Mouse (Mus musculus): Measurements from ENCODE around the gene Mfsd12. TPM values are rescaled to one million over a fixed set of nuclear protein-coding genes. Genes with fewer than 3 reads are reported as not detected.
A peak's percentile ranks its signal among the peaks of the same experiment; 100 is the strongest.

Mfsd12 gene
- total and polyA plus RNA-seq, 3 experiments: 5.2 to 9.5 (median 7.4) TPM

DNA sequence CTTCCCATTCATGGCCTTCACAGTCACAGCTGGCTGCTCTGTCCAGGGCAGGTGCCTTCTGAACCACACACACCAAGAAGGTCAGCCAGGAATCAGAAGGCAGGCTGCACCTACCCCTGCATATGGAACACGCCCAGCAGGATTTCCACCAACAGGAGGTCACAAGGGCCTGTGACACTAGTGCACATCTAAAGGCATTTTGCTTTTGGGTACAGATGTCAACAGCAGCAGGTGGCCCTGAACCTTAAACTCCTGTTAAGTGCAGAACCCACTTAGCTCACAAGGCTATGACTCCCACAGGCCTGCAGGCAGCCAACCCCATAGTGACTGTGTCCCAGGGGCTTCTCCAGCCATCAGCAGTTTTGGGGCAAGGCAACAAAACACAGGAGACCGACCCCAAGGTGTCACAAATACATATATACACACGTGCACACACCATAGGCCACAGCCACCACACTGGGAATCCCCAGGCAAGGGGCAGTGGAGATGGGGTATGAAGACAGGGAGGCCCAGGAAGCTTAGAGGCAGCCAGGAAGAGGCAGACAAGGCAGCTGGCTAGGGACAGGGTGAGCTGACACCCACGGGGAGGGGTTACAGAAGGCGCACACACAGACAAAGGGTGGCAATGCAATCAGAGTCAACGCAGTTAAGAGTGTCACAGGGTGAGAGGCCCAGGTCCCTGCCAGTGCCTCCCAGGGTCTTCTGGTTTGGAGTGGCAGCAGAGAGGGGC, 9.4 kb downstream of the Mfsd12 start:
- no peak overlapping the region for H3K4me2 ChIP-seq (ENCODE audit: insufficient read depth, low read depth, poor library complexity, severe bottlenecking)
- TF ChIP-seq SMC3 (IDR thresholded peaks at IDR 0.05; ENCODE audit: low read depth, low read length): no peak
- TF ChIP-seq POLR2AphosphoS2 (IDR thresholded peaks at IDR 0.05; ENCODE audit: low read depth, low read length): 0 out of 2 replicates have a peak, but pooled peaks have one; percentile 45
- H3K4me3 ChIP-seq (replicated peaks in 1 of 3; ENCODE audit: low read depth in 2 of 3, low read length in 2 of 3, poor library complexity in 1 of 3): no peak overlapping the region
- peak overlapping the region; percentile 19; the same call in 1 of the 2 replicates for H3K27ac ChIP-seq (ENCODE audit: insufficient read depth, low read depth)
- peak; percentile 12 for DNase-seq (ENCODE audit: extremely low read depth)
- dilution Hi-C loops (cut with MboI; ENCODE audit: extremely low pct_ligation_motif_present, extremely low pct_unique_long_range_greater_than_20kb, low sequenced_read_pairs) (no loop called here), in situ Hi-C loops (cut with MboI; ENCODE audit: low pct_ligation_motif_present, low pct_unique_long_range_greater_than_20kb, low sequenced_read_pairs) (no loop called here)
- peaks cover 34 to 54% of the 10 kb centered on the region in 2 experiments for H3K4me1 ChIP-seq (ENCODE audit: control insufficient read depth in 1 of 2, insufficient read depth in 2 of 2)
- H3K9ac ChIP-seq (ENCODE audit: insufficient read depth, low read depth): no peak overlapping the region
- H3K9me3 ChIP-seq (replicated peaks; ENCODE audit: low read length): no peaks in the 10 kb centered on the region
- H3K79me2 ChIP-seq (replicated peaks; ENCODE audit: control insufficient read depth, extremely low read depth, insufficient read depth, poor library complexity, severe bottlenecking): no peaks in the 10 kb centered on the region
- peaks cover 93 to 100% of the 10 kb centered on the region in 2 experiments for H3K36me3 ChIP-seq (replicated peaks in 1 of 2; ENCODE audit: control insufficient read depth in 1 of 2, insufficient read depth in 1 of 2, low read length in 1 of 2)
- H3K27me3 ChIP-seq (replicated peaks): no peaks in the 10 kb centered on the region

DNA sequence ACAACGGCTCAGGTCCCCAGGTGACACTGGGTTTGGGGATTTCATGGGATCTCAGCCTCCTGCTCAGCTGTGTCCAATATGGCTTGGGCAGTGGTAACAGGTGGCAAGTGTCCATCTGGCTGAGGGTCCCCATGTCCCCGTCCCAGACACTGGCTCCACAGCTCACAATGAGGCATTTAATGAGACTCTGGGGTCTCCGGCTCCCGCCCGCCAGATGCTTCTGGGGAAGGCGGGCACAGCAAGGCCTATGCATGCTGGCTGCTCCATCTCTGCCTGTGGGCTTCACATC, 9.9 kb downstream of the Mfsd12 start:
- Histone ChIP-seq H3K9ac (ENCODE audit: insufficient read depth, low read depth) (no peak overlapping the region), H3K4me3 (replicated peaks in 1 of 3; ENCODE audit: low read depth in 2 of 3, low read length in 2 of 3, poor library complexity in 1 of 3) (no peak overlapping the region), H3K4me1 (ENCODE audit: control insufficient read depth in 1 of 2, insufficient read depth in 2 of 2) (peaks cover 30 to 49% of the 10 kb centered on the region in 2 experiments), H3K36me3 (replicated peaks in 1 of 2; ENCODE audit: control insufficient read depth in 1 of 2, insufficient read depth in 1 of 2, low read length in 1 of 2) (peaks cover 92 to 100% of the 10 kb centered on the region in 2 experiments), H3K9me3 (replicated peaks; ENCODE audit: low read length) (no peaks in the 10 kb centered on the region), H3K27me3 (replicated peaks) (no peaks in the 10 kb centered on the region), H3K27ac (ENCODE audit: insufficient read depth, low read depth) (no peak overlapping the region), H3K79me2 (replicated peaks; ENCODE audit: control insufficient read depth, extremely low read depth, insufficient read depth, poor library complexity, severe bottlenecking) (no peaks in the 10 kb centered on the region; the same call in 1 of the 2 replicates), H3K4me2 (ENCODE audit: insufficient read depth, low read depth, poor library complexity, severe bottlenecking) (no peak overlapping the region)
- no peak for DNase-seq (ENCODE audit: extremely low read depth)
- dilution Hi-C loops (cut with MboI; ENCODE audit: extremely low pct_ligation_motif_present, extremely low pct_unique_long_range_greater_than_20kb, low sequenced_read_pairs) (no loop called here), in situ Hi-C loops (cut with MboI; ENCODE audit: low pct_ligation_motif_present, low pct_unique_long_range_greater_than_20kb, low sequenced_read_pairs) (no loop called here)
- TF ChIP-seq MAX (IDR thresholded peaks at IDR 0.05; ENCODE audit: low read length): no peak
- no peak for TF ChIP-seq ZNF384 (IDR thresholded peaks at IDR 0.05; ENCODE audit: low read depth, low read length)
- no peak for TF ChIP-seq MXI1 (IDR thresholded peaks at IDR 0.05; ENCODE audit: low read depth, low read length)
- TF ChIP-seq ELF1 (IDR thresholded peaks at IDR 0.05; ENCODE audit: low read depth, low read length): no peak
- TF ChIP-seq IRF4 (IDR thresholded peaks at IDR 0.05; ENCODE audit: low read depth, low read length): no peak
- TF ChIP-seq MYC (IDR thresholded peaks at IDR 0.05; ENCODE audit: low read depth, low read length): no peak
- no peak for TF ChIP-seq JUN (IDR thresholded peaks at IDR 0.05; ENCODE audit: insufficient read depth, low read depth, low read length)
- no peak; the same call in 1 of the 2 replicates for TF ChIP-seq POLR2A (IDR thresholded peaks at IDR 0.05; ENCODE audit: low read depth, low read length)
- no peak for TF ChIP-seq CHD2 (IDR thresholded peaks at IDR 0.05; ENCODE audit: low read length)

DNA sequence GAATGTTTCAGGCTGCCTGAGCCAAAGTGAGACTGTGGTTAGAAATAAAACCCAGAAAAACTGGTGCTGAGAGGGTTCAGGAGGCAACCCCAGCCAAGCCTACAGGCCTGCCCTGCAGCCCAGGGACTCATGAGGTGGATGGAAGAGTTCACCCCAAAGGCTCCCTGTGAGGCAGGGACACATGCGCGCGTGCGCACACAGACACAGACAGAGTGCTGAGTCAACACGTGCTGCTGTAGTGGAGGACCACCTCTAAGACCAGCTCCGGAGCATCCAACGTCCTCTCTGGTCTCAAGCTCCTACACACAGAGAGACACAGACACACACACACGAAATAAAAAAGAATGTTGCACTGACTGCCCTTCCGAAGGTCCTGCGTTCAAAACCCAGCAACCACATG, 18.0 kb downstream of the Mfsd12 start:
- H3K9ac ChIP-seq (ENCODE audit: insufficient read depth, low read depth): no peak overlapping the region

More for the DNA sequence above, 18.0 kb downstream of the Mfsd12 start:
- Histone ChIP-seq H3K4me1 (ENCODE audit: control insufficient read depth in 1 of 2, insufficient read depth in 2 of 2) (peaks cover 5 to 42% of the 10 kb centered on the region in 2 experiments; a peak in 3 of 4 replicates), H3K4me3 (replicated peaks in 1 of 3; ENCODE audit: low read depth in 2 of 3, low read length in 2 of 3, poor library complexity in 1 of 3) (no peak overlapping the region), H3K79me2 (replicated peaks; ENCODE audit: control insufficient read depth, extremely low read depth, insufficient read depth, poor library complexity, severe bottlenecking) (peaks cover 36% of the 10 kb centered on the region), H3K36me3 (replicated peaks in 1 of 2; ENCODE audit: control insufficient read depth in 1 of 2, insufficient read depth in 1 of 2, low read length in 1 of 2) (peaks cover 42 to 51% of the 10 kb centered on the region in 2 experiments), H3K27me3 (replicated peaks) (no peaks in the 10 kb centered on the region), H3K9me3 (replicated peaks; ENCODE audit: low read length) (no peaks in the 10 kb centered on the region), H3K4me2 (ENCODE audit: insufficient read depth, low read depth, poor library complexity, severe bottlenecking) (no peak overlapping the region), H3K27ac (ENCODE audit: insufficient read depth, low read depth) (no peak overlapping the region)
- TF ChIP-seq RCOR1 (conservative IDR thresholded peaks at IDR 0.05; ENCODE audit: low read depth, low read length): no peak
- no peak for TF ChIP-seq BHLHE40 (IDR thresholded peaks at IDR 0.05; ENCODE audit: low read depth, low read length)
- no peak for TF ChIP-seq POLR2AphosphoS2 (IDR thresholded peaks at IDR 0.05; ENCODE audit: low read depth, low read length)
- no peak for TF ChIP-seq ZNF384 (IDR thresholded peaks at IDR 0.05; ENCODE audit: low read depth, low read length)
- TF ChIP-seq TBP (conservative IDR thresholded peaks at IDR 0.05; ENCODE audit: low read depth, low read length): no peak
- TF ChIP-seq CTCF (conservative IDR thresholded peaks at IDR 0.05 in 1 of 2, IDR thresholded peaks at IDR 0.05 in 1 of 2; ENCODE audit: low read depth in 2 of 2, low read length in 2 of 2): no peak
- TF ChIP-seq E2F4 (IDR thresholded peaks at IDR 0.05; ENCODE audit: insufficient replicate concordance, low read depth, low read length): no peak
- no peak for TF ChIP-seq SIN3A (IDR thresholded peaks at IDR 0.05; ENCODE audit: low read length)
- in situ Hi-C loops (cut with MboI; ENCODE audit: low pct_ligation_motif_present, low pct_unique_long_range_greater_than_20kb, low sequenced_read_pairs) (no loop called here), dilution Hi-C loops (cut with MboI; ENCODE audit: extremely low pct_ligation_motif_present, extremely low pct_unique_long_range_greater_than_20kb, low sequenced_read_pairs) (no loop called here)
- DNase-seq (ENCODE audit: extremely low read depth): no peak
